Mouse (Mus musculus): ENCODE results near the gene Pdzk1. TPM values are rescaled to one million over a fixed set of nuclear protein-coding genes. Genes with fewer than 3 reads are reported as not detected.

The Pdzk1 gene
- total and polyA plus RNA-seq, 3 experiments: 0.13 TPM; not detected in 2

- dilution Hi-C loops (cut with MboI; ENCODE audit: extremely low pct_ligation_motif_present, extremely low pct_unique_long_range_greater_than_20kb, low sequenced_read_pairs): no loop called here
- Histone ChIP-seq H3K27me3 (replicated peaks) (no peaks in the 10 kb centered on the region), H3K4me2 (ENCODE audit: insufficient read depth, low read depth, poor library complexity, severe bottlenecking) (no peak overlapping the region), H3K79me2 (replicated peaks; ENCODE audit: control insufficient read depth, extremely low read depth, insufficient read depth, poor library complexity, severe bottlenecking) (no peaks in the 10 kb centered on the region), H3K9me3 (replicated peaks; ENCODE audit: low read length) (no peaks in the 10 kb centered on the region), H3K9ac (ENCODE audit: insufficient read depth, low read depth) (no peak overlapping the region), H3K4me1 (ENCODE audit: control insufficient read depth in 1 of 2, insufficient read depth in 2 of 2) (peaks cover 18 to 36% of the 10 kb centered on the region in 2 experiments), H3K27ac (ENCODE audit: insufficient read depth, low read depth) (no peak overlapping the region), H3K4me3 (replicated peaks in 1 of 3; ENCODE audit: low read depth in 2 of 3, low read length in 2 of 3, poor library complexity in 1 of 3) (no peak overlapping the region), H3K36me3 (replicated peaks in 1 of 2; ENCODE audit: control insufficient read depth in 1 of 2, insufficient read depth in 1 of 2, low read length in 1 of 2) (peaks cover 24 to 81% of the 10 kb centered on the region in 2 experiments)
- in situ Hi-C loops (cut with MboI; ENCODE audit: low pct_ligation_motif_present, low pct_unique_long_range_greater_than_20kb, low sequenced_read_pairs): no loop called here
- no peak for TF ChIP-seq TCF12 (IDR thresholded peaks at IDR 0.05; ENCODE audit: low read depth, low read length)
- TF ChIP-seq TBP (conservative IDR thresholded peaks at IDR 0.05; ENCODE audit: low read depth, low read length): no peak
- TF ChIP-seq JUND (conservative IDR thresholded peaks at IDR 0.05; ENCODE audit: low read depth, low read length): no peak
- no peak for TF ChIP-seq ETS1 (conservative IDR thresholded peaks at IDR 0.05; ENCODE audit: low read depth, low read length)
- TF ChIP-seq POLR2A (IDR thresholded peaks at IDR 0.05; ENCODE audit: low read depth, low read length): no peak
- TF ChIP-seq MAFK (IDR thresholded peaks at IDR 0.05; ENCODE audit: insufficient replicate concordance, low read length): no peak
- no peak for TF ChIP-seq KAT2A (IDR thresholded peaks at IDR 0.05; ENCODE audit: insufficient replicate concordance, low read length)
- TF ChIP-seq CHD1 (IDR thresholded peaks at IDR 0.05; ENCODE audit: low read depth, low read length): no peak
- no peak for TF ChIP-seq USF1 (IDR thresholded peaks at IDR 0.05; ENCODE audit: low read depth, low read length)
- TF ChIP-seq CHD2 (IDR thresholded peaks at IDR 0.05; ENCODE audit: low read length): no peak
- TF ChIP-seq CTCF (conservative IDR thresholded peaks at IDR 0.05 in 1 of 2, IDR thresholded peaks at IDR 0.05 in 1 of 2; ENCODE audit: low read depth in 2 of 2, low read length in 2 of 2): no peak
- TF ChIP-seq EP300 (IDR thresholded peaks at IDR 0.05; ENCODE audit: low read length): no peak
- DNase-seq (ENCODE audit: extremely low read depth): no peak
Measured at GRCm38 (mm10) chr3:96880385-96880784, 51.3 kb downstream of the Pdzk1 start.

GRCm38 (mm10) chr3:96881557-96881956 lies 52.5 kb downstream of the Pdzk1 start:
- no peaks in the 10 kb centered on the region for H3K9me3 ChIP-seq (replicated peaks; ENCODE audit: low read length)
- H3K4me3 ChIP-seq (replicated peaks in 1 of 3; ENCODE audit: low read depth in 2 of 3, low read length in 2 of 3, poor library complexity in 1 of 3): no peak overlapping the region
- H3K4me2 ChIP-seq (ENCODE audit: insufficient read depth, low read depth, poor library complexity, severe bottlenecking): no peak overlapping the region
- peaks cover 21 to 83% of the 10 kb centered on the region in 2 experiments for H3K36me3 ChIP-seq (replicated peaks in 1 of 2; ENCODE audit: control insufficient read depth in 1 of 2, insufficient read depth in 1 of 2, low read length in 1 of 2)
- H3K79me2 ChIP-seq (replicated peaks; ENCODE audit: control insufficient read depth, extremely low read depth, insufficient read depth, poor library complexity, severe bottlenecking): no peaks in the 10 kb centered on the region
- TF ChIP-seq MAFK (IDR thresholded peaks at IDR 0.05; ENCODE audit: insufficient replicate concordance, low read length) (no peak), IRF4 (IDR thresholded peaks at IDR 0.05; ENCODE audit: low read depth, low read length) (no peak), RAD21 (IDR thresholded peaks at IDR 0.05; ENCODE audit: low read depth, low read length) (no peak), E2F4 (IDR thresholded peaks at IDR 0.05; ENCODE audit: insufficient replicate concordance, low read depth, low read length) (no peak), CHD2 (IDR thresholded peaks at IDR 0.05; ENCODE audit: low read length) (no peak), USF1 (IDR thresholded peaks at IDR 0.05; ENCODE audit: low read depth, low read length) (no peak), CTCF (conservative IDR thresholded peaks at IDR 0.05 in 1 of 2, IDR thresholded peaks at IDR 0.05 in 1 of 2; ENCODE audit: low read depth in 2 of 2, low read length in 2 of 2) (no peak), BHLHE40 (IDR thresholded peaks at IDR 0.05; ENCODE audit: low read depth, low read length) (no peak), ZMIZ1 (IDR thresholded peaks at IDR 0.05; ENCODE audit: low read depth, low read length) (no peak), ZKSCAN1 (IDR thresholded peaks at IDR 0.05; ENCODE audit: borderline replicate concordance, low read depth, low read length) (no peak), MAX (IDR thresholded peaks at IDR 0.05; ENCODE audit: low read length) (no peak), KAT2A (IDR thresholded peaks at IDR 0.05; ENCODE audit: insufficient replicate concordance, low read length) (no peak)
- no peaks in the 10 kb centered on the region for H3K27me3 ChIP-seq (replicated peaks)
- dilution Hi-C loops (cut with MboI; ENCODE audit: extremely low pct_ligation_motif_present, extremely low pct_unique_long_range_greater_than_20kb, low sequenced_read_pairs): no loop called here
- in situ Hi-C loops (cut with MboI; ENCODE audit: low pct_ligation_motif_present, low pct_unique_long_range_greater_than_20kb, low sequenced_read_pairs): no loop called here
- no peak overlapping the region for H3K9ac ChIP-seq (ENCODE audit: insufficient read depth, low read depth)
- DNase-seq (ENCODE audit: extremely low read depth): peak; percentile 7
- peaks cover 18 to 36% of the 10 kb centered on the region in 2 experiments for H3K4me1 ChIP-seq (ENCODE audit: control insufficient read depth in 1 of 2, insufficient read depth in 2 of 2)
- peak overlapping the region; percentile 39; the same call in 1 of the 2 replicates for H3K27ac ChIP-seq (ENCODE audit: insufficient read depth, low read depth)

Measured in CH12.LX (cell line).